Mouse (Mus musculus): ENCODE data around the gene Pcna. TPM values are rescaled to one million over a fixed set of nuclear protein-coding genes. Genes with fewer than 3 reads are reported as not detected.
"Not testable (repeated sequence)": the region's sequence is repeated elsewhere in the genome, so short reads cannot be mapped to it uniquely, and the experiment has no call there.

Pcna gene
- polyA plus RNA-seq, 1 experiment from 2014 or later, result 102 TPM

DNA sequence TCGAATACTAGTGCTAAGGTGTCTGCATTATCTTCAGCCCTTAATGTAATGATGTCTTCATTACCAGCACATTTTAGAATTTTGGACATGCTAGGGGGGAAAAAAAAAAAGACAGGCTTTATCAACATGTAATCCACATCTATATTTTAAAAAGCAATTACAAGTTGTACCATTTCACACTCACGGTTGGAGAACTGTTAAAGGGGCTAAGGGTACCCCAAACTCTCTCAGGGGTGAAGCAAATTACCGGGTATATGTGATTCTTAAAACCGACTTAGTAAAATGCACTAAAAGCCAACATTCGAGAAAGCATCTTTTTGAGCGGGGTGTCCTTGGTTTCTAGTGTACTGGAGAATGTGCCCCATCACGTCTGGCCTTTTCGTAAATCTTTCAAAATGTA is 1.2 kb downstream of the Pcna start:
- Histone ChIP-seq H3K27me3 (ENCODE audit: control insufficient read depth, insufficient read depth, low read length) (no peaks in the 10 kb centered on the region), H3K27ac (ENCODE audit: low read depth, low read length) (no peak overlapping the region), H3K4me1 (ENCODE audit: control insufficient read depth, insufficient read depth, low read length) (peaks cover 11% of the 10 kb centered on the region), H3K9me3 (ENCODE audit: control insufficient read depth, low read length) (no peaks in the 10 kb centered on the region), H3K4me2 (ENCODE audit: low read depth, low read length) (peak overlapping the region; percentile 69), H3K9ac (replicated peaks; ENCODE audit: low read depth, low read length) (peak overlapping the region; percentile 42; the same call in 1 of the 2 replicates), H3K4me3 (ENCODE audit: low read depth, low read length) (peak overlapping the region; percentile 40), H3K36me3 (ENCODE audit: control insufficient read depth, insufficient read depth, low read length) (0 out of 2 replicates have a peak, but pooled peaks cover 2% of the 10 kb centered on the region)
- no peak for ATAC-seq (ENCODE audit: low read depth)
- 11% methylated on average over 8 of the region's 8 CpGs for WGBS

DNA sequence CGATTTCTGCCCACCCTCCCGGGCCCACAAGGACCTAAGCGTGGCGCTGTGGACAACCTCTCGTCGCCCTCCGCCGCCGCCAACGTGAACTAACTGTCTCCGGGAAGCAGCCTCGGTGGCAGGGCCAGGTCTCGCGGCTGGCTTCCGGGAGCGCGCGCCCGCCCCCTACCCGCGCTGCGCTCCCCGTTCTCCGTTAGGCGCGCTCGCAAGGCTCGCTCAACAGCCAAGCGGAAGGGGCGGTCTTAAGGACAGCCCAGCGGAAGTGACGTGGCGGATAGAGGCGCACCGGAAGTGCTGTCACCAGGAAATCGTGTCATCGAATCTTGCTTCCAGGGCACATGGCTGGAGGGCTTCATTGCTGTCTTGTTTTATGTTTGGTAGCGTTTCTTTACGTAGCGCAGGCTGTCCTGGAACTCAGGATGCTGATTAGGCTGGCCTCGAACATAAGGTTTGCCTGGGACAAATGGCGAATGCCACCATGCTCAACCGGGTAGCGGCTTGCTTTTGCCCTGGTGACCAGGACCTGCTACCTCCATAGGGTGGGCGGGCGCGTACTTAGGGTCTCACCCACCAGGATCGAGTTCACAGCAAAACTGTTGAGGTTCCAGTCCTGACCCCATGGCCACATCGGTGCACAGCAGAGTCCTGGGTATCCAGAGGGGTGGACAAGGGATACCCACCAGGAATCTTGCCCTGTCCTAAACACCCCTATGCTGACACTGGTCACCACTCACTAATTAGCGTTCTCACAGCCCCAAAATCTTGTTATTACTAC is 5.4 kb downstream of the Pcna start, which contains the start of gene Tmem230:
Gene Tmem230, minus strand, starts transcription at position 269 of the 775 bp plus-strand sequence.
- no peaks in the 10 kb centered on the region for H3K27me3 ChIP-seq (ENCODE audit: control insufficient read depth, insufficient read depth, low read length)
- H3K9ac ChIP-seq (replicated peaks; ENCODE audit: low read depth, low read length), result peak within 1 kb of the TSS; percentile 61
- peak; percentile 93 for ATAC-seq (ENCODE audit: low read depth)
- no peaks in the 10 kb centered on the region for H3K9me3 ChIP-seq (ENCODE audit: control insufficient read depth, low read length)
- peak within 1 kb of the TSS; percentile 92 for H3K4me2 ChIP-seq (ENCODE audit: low read depth, low read length)
- H3K27ac ChIP-seq (ENCODE audit: low read depth, low read length), result peak within 1 kb of the TSS; percentile 83
- peak within 1 kb of the TSS; percentile 58 for H3K4me3 ChIP-seq (ENCODE audit: low read depth, low read length)
- peaks cover 12% of the 10 kb centered on the region for H3K4me1 ChIP-seq (ENCODE audit: control insufficient read depth, insufficient read depth, low read length)
- WGBS, result 5% methylated on average over 50 of the region's 50 CpGs
- 0 out of 2 replicates have a peak, but pooled peaks cover 12% of the 10 kb centered on the region for H3K36me3 ChIP-seq (ENCODE audit: control insufficient read depth, insufficient read depth, low read length)

DNA sequence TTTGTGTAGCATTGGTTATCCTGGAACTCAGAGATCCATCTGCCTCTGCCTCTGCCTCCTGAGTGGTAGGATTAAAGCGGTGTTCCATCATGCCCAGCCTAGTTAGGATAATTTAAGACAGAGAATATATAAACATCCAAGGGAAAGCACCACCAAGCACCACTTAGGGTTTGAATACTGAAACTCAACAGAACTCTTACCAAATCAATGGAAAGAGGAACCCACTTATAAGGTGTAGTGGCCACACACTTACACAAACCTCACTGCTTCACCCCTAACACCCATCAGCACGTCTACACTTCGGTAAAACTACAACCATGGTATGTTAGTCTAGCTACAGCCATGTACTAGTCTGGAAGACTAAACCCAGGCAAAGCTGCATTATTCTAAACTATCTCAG is 9.7 kb downstream of the Pcna start:
- Histone ChIP-seq H3K27me3 (ENCODE audit: control insufficient read depth, insufficient read depth, low read length) (no peaks in the 10 kb centered on the region), H3K27ac (ENCODE audit: low read depth, low read length) (no peak overlapping the region), H3K9ac (replicated peaks; ENCODE audit: low read depth, low read length) (no peak overlapping the region), H3K4me3 (ENCODE audit: low read depth, low read length) (no peak overlapping the region), H3K4me2 (ENCODE audit: low read depth, low read length) (no peak overlapping the region), H3K36me3 (ENCODE audit: control insufficient read depth, insufficient read depth, low read length) (0 out of 2 replicates have a peak, but pooled peaks cover 9% of the 10 kb centered on the region), H3K4me1 (ENCODE audit: control insufficient read depth, insufficient read depth, low read length) (peaks cover 8% of the 10 kb centered on the region), H3K9me3 (ENCODE audit: control insufficient read depth, low read length) (no peaks in the 10 kb centered on the region)
- ATAC-seq (ENCODE audit: low read depth), result no peak
- WGBS, result 93% methylated on average over 3 of the region's 3 CpGs

DNA sequence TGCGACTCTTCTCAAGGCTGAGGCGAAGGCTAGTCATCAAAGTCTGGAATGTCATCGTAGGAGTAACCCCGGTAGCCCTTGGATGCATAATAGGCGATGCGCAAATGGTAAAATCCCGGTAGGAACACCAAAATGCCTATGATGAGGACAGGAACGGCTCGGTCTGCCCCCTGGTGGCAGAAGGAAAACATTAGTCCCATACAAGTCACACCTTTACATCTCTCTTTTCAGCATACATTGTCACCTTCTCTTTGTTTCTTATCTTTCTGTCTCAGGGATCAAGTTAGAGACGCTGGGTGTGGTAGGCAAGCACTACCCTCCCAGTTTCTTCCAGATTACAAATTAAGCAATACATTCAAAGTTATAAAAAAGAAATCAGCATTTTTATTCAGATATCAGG is 12.7 kb downstream of the Pcna start:
- not testable (repeated sequence) for H3K4me3 ChIP-seq (ENCODE audit: low read depth, low read length); H3K4me1 ChIP-seq (ENCODE audit: control insufficient read depth, insufficient read depth, low read length); H3K27ac ChIP-seq (ENCODE audit: low read depth, low read length); H3K36me3 ChIP-seq (ENCODE audit: control insufficient read depth, insufficient read depth, low read length); H3K27me3 ChIP-seq (ENCODE audit: control insufficient read depth, insufficient read depth, low read length); H3K9ac ChIP-seq (replicated peaks; ENCODE audit: low read depth, low read length); H3K9me3 ChIP-seq (ENCODE audit: control insufficient read depth, low read length); H3K4me2 ChIP-seq (ENCODE audit: low read depth, low read length)
- WGBS, result 39% methylated on average over 8 of the region's 10 CpGs
- peak; percentile 17; the same call in 1 of the 2 replicates for ATAC-seq (ENCODE audit: low read depth)

DNA sequence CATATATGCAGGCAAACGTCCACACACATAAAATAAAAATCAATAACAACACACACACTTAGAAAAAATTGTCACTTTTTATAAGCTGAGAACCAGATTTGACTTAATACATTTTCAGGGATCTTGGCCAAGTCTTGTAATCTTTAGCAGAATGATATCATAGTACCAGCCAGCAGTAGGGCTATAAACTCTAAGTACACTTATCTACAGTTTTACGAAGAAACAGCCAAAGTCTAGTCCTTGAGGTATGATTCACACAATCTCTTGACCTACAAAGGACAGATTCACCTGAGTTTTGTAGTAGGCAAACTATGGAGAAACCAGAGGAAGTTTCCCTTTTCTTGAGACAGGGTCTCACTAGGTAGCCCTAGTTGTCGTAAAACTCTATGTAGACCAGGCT is 13.7 kb downstream of the Pcna start:
- not testable (repeated sequence) for H3K27ac ChIP-seq (ENCODE audit: low read depth, low read length); H3K4me2 ChIP-seq (ENCODE audit: low read depth, low read length); ATAC-seq (ENCODE audit: low read depth); H3K9me3 ChIP-seq (ENCODE audit: control insufficient read depth, low read length); H3K4me1 ChIP-seq (ENCODE audit: control insufficient read depth, insufficient read depth, low read length); H3K4me3 ChIP-seq (ENCODE audit: low read depth, low read length); H3K9ac ChIP-seq (replicated peaks; ENCODE audit: low read depth, low read length); H3K36me3 ChIP-seq (ENCODE audit: control insufficient read depth, insufficient read depth, low read length); H3K27me3 ChIP-seq (ENCODE audit: control insufficient read depth, insufficient read depth, low read length)
- 96% methylated on average over 3 of the region's 3 CpGs for WGBS

DNA sequence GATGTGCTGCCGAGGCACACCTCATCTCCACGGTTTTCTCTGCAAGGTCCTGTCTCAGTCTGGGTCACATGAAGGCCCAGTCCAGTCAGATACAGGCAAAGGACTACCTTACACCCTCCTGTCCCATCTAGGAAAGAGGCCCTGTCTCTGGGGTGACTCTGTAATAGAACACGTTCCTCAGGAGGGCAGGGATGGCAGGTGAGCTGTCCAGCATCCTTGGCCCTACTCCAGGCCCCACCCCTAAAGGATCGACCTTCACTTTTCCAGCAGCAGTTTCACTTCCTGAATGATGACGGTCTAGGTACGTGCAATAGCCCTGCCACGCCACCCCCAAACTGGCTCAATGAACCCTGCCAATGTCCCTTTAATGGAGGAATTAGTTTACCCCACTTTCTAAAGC is 17.1 kb downstream of the Pcna start:
- no peaks in the 10 kb centered on the region for H3K4me1 ChIP-seq (ENCODE audit: control insufficient read depth, insufficient read depth, low read length)
- WGBS, result 86% methylated on average over 7 of the region's 7 CpGs
- H3K4me3 ChIP-seq (ENCODE audit: low read depth, low read length), result no peak overlapping the region
- H3K36me3 ChIP-seq (ENCODE audit: control insufficient read depth, insufficient read depth, low read length), result no peaks in the 10 kb centered on the region
- no peak overlapping the region for H3K4me2 ChIP-seq (ENCODE audit: low read depth, low read length)
- no peaks in the 10 kb centered on the region for H3K9me3 ChIP-seq (ENCODE audit: control insufficient read depth, low read length)
- H3K27me3 ChIP-seq (ENCODE audit: control insufficient read depth, insufficient read depth, low read length), result no peaks in the 10 kb centered on the region
- ATAC-seq (ENCODE audit: low read depth), result no peak
- no peak overlapping the region for H3K9ac ChIP-seq (replicated peaks; ENCODE audit: low read depth, low read length)
- H3K27ac ChIP-seq (ENCODE audit: low read depth, low read length), result no peak overlapping the region

DNA sequence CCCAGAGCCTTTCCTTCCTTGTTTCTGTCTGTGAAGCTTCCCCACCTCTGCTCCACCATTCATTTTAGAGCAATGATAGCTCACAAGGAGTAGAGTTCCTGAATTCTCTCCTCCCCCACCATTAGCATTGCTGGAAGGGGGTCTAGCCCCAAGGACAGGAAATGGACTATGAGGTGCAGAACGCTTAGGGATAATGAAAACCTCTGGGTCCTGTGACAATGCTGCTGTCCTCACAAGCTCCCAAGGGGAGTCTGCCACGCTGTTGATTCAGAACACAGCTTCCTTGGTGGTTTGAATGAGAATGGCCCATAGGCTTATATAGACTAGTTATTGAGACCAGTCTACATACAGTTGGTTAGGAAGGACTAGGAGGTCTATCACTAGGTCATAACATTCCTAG is 17.8 kb downstream of the Pcna start:
- H3K4me2 ChIP-seq (ENCODE audit: low read depth, low read length), result no peak overlapping the region
- H3K4me1 ChIP-seq (ENCODE audit: control insufficient read depth, insufficient read depth, low read length), result no peaks in the 10 kb centered on the region
- H3K4me3 ChIP-seq (ENCODE audit: low read depth, low read length), result no peak overlapping the region
- 38% methylated on average over 2 of the region's 2 CpGs for WGBS
- ATAC-seq (ENCODE audit: low read depth), result no peak
- H3K9me3 ChIP-seq (ENCODE audit: control insufficient read depth, low read length), result no peaks in the 10 kb centered on the region
- H3K27ac ChIP-seq (ENCODE audit: low read depth, low read length), result no peak overlapping the region
- H3K27me3 ChIP-seq (ENCODE audit: control insufficient read depth, insufficient read depth, low read length), result no peaks in the 10 kb centered on the region
- H3K9ac ChIP-seq (replicated peaks; ENCODE audit: low read depth, low read length), result no peak overlapping the region
- H3K36me3 ChIP-seq (ENCODE audit: control insufficient read depth, insufficient read depth, low read length), result no peaks in the 10 kb centered on the region

DNA sequence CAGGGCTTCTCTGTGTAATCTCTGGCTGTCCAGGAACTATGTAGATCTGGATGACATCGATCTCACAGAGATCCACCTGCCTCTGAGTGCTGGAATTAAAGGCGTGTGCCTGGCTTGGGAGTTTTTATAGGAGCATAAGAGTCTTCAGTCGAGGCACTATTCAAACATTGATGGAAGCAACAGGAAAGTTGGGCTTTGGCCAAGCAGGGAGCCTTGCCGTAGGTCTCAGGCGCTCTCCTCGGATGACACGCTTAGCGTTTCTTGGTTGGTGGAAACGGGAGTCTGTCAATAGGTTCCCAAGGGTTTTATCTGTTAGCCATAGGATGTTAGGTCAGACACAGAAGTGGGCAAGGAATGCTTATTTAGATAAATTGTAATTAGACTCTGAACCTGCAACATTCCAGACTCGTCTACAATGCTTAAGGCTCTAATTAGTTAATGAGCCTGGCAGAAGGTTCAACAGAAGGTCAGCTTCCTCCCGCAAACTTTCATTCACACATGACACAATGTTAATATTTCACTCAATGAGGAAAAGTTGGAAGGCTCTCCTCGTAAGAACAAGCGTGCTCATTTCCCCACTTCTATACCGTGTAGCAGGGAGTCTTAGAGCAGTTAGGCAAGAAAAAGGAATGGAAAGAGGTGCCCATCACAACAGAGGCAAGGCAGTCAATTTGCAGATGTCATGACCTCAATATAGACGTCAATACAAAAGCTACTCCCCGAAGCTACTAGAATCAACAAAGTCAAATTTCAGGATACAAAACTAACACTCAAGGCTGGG is 18.9 kb downstream of the Pcna start:
- Histone ChIP-seq H3K4me2 (ENCODE audit: low read depth, low read length) (no peak overlapping the region), H3K4me1 (ENCODE audit: control insufficient read depth, insufficient read depth, low read length) (no peaks in the 10 kb centered on the region), H3K9me3 (ENCODE audit: control insufficient read depth, low read length) (no peaks in the 10 kb centered on the region), H3K36me3 (ENCODE audit: control insufficient read depth, insufficient read depth, low read length) (no peaks in the 10 kb centered on the region), H3K9ac (replicated peaks; ENCODE audit: low read depth, low read length) (no peak overlapping the region), H3K4me3 (ENCODE audit: low read depth, low read length) (no peak overlapping the region), H3K27me3 (ENCODE audit: control insufficient read depth, insufficient read depth, low read length) (no peaks in the 10 kb centered on the region), H3K27ac (ENCODE audit: low read depth, low read length) (no peak overlapping the region)
- 73% methylated on average over 16 of the region's 16 CpGs for WGBS
- no peak for ATAC-seq (ENCODE audit: low read depth)

DNA sequence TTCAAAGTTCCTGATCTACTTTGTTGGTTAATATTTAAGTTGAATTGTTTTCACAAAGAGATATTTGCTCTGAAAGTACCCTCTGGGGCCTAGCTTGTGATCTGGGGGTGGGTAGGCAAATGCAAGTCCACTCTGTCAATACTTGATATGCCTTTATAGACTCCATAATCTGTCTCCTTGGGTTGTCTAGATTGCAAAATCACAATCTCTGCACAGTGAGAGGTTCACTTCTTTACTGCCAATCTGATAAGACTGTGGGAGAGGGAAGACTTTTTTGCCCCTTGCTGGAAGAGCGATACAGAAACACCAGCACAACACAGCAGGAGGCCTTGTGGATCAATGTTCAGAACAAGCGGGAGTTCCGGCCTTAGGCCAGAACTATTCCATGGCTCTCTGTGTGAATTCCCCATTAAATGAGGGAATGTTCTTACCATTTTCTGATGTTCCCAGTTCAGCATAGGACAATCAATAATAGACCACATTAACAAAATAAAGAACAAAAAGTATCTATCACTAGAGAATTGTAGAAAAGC is 20.6 kb downstream of the Pcna start:
- 80% methylated on average over 3 of the region's 3 CpGs for WGBS
- no peak overlapping the region for H3K4me2 ChIP-seq (ENCODE audit: low read depth, low read length)
- H3K27me3 ChIP-seq (ENCODE audit: control insufficient read depth, insufficient read depth, low read length), result no peaks in the 10 kb centered on the region
- H3K4me3 ChIP-seq (ENCODE audit: low read depth, low read length), result no peak overlapping the region
- no peak overlapping the region for H3K9ac ChIP-seq (replicated peaks; ENCODE audit: low read depth, low read length)
- H3K9me3 ChIP-seq (ENCODE audit: control insufficient read depth, low read length), result no peaks in the 10 kb centered on the region
- ATAC-seq (ENCODE audit: low read depth), result no peak
- no peak overlapping the region for H3K27ac ChIP-seq (ENCODE audit: low read depth, low read length)
- no peaks in the 10 kb centered on the region for H3K4me1 ChIP-seq (ENCODE audit: control insufficient read depth, insufficient read depth, low read length)
- no peaks in the 10 kb centered on the region for H3K36me3 ChIP-seq (ENCODE audit: control insufficient read depth, insufficient read depth, low read length)

All from neural tube, embryonic 14.5 days (tissue).